Mouse (Mus musculus) neural tube, embryonic 14.5 days (tissue): ENCODE data around the gene Spag9. TPM values are rescaled to one million over a fixed set of nuclear protein-coding genes. Genes with fewer than 3 reads are reported as not detected.

Experiments used
- ATAC-seq: fragments of 200-750 bp; cut with Nextera tagmentation; 2 replicates; pipeline ENCODE4 v1.8.0; 2017; ENCODE audit warnings: low read depth, mild to moderate bottlenecking, moderate TSS enrichment, moderate library complexity
- H3K27ac ChIP-seq: fragments of 300-500 bp; sonication (generic); 2 replicates; pipeline ENCODE4 v1.5.1; 2014; ENCODE audit warnings: low read depth, mild to moderate bottlenecking, control low read depth, low read length, moderate library complexity, mixed read lengths
- H3K27me3 ChIP-seq: fragments of 300-500 bp; sonication (generic); 2 replicates; pipeline ENCODE4 v1.6.1; 2014; ENCODE audit warnings: low read length; ENCODE audit not compliant: control insufficient read depth, insufficient read depth
- H3K36me3 ChIP-seq: fragments of 300-500 bp; sonication (generic); 2 replicates; pipeline ENCODE4 v1.6.1; 2014; ENCODE audit warnings: low read length, mixed read lengths; ENCODE audit not compliant: control insufficient read depth, insufficient read depth
- H3K4me1 ChIP-seq: fragments of 300-500 bp; sonication (generic); 2 replicates; pipeline ENCODE4 v1.6.1; 2014; ENCODE audit warnings: low read length; ENCODE audit not compliant: control insufficient read depth, insufficient read depth
- H3K4me2 ChIP-seq: fragments of 300-500 bp; sonication (generic); 2 replicates; pipeline ENCODE4 v1.6.1; 2014; ENCODE audit warnings: mild to moderate bottlenecking, low read depth, low read length, control low read depth
- H3K4me3 ChIP-seq: fragments of 300-500 bp; sonication (generic); 2 replicates; pipeline ENCODE4 v1.5.1; 2014; ENCODE audit warnings: low read depth, low read length, control low read depth, mixed read lengths
- H3K9ac ChIP-seq: fragments of 300-500 bp; sonication (generic); replicated peaks from 2 replicates; pipeline ENCODE4 v1.6.1; 2014; ENCODE audit warnings: low read depth, mild to moderate bottlenecking, control low read depth, low read length, mixed read lengths
- H3K9me3 ChIP-seq: fragments of 300-500 bp; sonication (generic); 2 replicates; pipeline ENCODE4 v1.6.1; 2016; ENCODE audit warnings: low read length; ENCODE audit not compliant: control insufficient read depth
- WGBS: fragments of 180-500 bp; shearing (Covaris S2); extraction: QIAGEN DNeasy Blood & Tissue Kit; methylation state at CpG from one replicate; pipeline ENCODE4 v1.1.7; 2014; 5-methylcytosine and 5-hydroxymethylcytosine counted together
- polyA plus RNA-seq: library from polyadenylated mRNA; unstranded; fragments of >200 nt; fragmentation: Nextera tagmentation; extraction: Ambion mirVana; gene quantifications from 2 replicates; pipeline ENCODE4 v1.2.1, GENCODE M21; 2014

The Spag9 gene
- polyA plus RNA-seq, 1 experiment from 2014 or later = 126 TPM

DNA sequence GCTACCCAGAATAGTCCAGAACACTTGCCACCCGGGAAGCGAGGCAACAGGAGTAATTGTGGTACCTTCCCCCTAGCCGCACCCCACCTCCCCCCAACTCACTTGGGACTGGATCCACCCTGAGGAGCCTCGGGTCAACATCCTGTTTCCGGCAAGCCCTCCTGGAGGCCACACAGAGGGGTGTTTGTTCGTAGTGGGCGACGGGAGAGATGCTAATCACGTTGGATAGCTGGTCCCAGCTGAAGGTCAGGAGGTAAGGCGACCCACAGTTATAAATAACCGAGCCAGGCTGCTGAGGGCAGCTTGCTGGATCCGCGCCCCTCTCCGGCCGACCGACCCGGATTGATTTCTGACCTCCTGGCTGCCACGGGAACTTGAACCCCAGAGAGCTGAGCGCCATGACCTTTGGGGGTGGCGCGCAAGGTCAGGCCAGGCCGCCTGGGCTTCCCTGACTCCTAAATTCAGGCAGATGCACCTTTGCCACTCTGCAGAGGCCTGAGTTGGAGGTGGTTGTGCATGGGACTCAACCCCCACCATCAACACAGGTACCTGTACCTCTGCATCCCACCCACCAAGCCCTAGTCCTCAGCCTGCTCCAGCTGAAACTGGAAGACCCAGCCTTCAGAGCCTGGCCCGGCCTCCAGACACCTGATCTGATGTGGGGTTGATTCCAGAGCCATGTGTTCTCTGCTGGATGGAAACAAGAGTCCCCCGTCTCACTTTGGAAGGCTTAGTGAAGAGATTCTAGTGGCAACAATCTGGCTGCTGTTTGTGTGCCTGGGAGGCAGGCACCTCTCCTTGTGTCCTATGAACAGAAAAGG lies 142.7 kb downstream of the Spag9 start:
- H3K9me3 ChIP-seq = no peaks in the 10 kb centered on the region
- no peak for ATAC-seq
- H3K27me3 ChIP-seq = no peaks in the 10 kb centered on the region
- H3K36me3 ChIP-seq = no peaks in the 10 kb centered on the region
- H3K9ac ChIP-seq = no peak overlapping the region
- 44% methylated on average over 24 of the region's 24 CpGs for WGBS
- no peak overlapping the region for H3K4me2 ChIP-seq
- no peak overlapping the region for H3K27ac ChIP-seq
- no peak overlapping the region for H3K4me3 ChIP-seq
- H3K4me1 ChIP-seq = 0 out of 2 replicates have a peak, but pooled peaks cover 5% of the 10 kb centered on the region

DNA sequence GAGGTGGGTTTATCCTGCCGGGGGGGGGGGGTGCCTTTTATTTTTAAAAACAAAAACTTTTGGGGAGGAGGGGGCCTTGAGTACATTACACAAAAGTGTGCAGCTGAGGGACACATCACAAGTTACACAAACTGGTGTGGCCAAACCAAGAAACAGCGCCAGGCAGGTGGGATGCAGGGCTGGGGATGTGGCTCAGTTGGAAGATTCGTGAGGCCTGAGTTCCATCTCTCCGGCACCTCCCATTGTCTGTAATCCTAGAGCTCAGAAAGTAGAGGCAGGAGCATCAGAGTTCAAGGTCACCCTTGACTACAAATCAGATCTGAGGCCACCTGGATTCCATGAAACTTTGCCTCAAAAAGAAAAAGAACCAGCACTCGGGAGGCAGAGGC lies 143.3 kb downstream of the Spag9 start:
- no peaks in the 10 kb centered on the region for H3K27me3 ChIP-seq
- 88% methylated on average over 5 of the region's 5 CpGs for WGBS
- no peaks in the 10 kb centered on the region for H3K36me3 ChIP-seq
- H3K27ac ChIP-seq = no peak overlapping the region
- no peak overlapping the region for H3K4me3 ChIP-seq
- no peak overlapping the region for H3K4me2 ChIP-seq
- H3K9me3 ChIP-seq = no peaks in the 10 kb centered on the region
- H3K9ac ChIP-seq = no peak overlapping the region
- ATAC-seq = no peak
- H3K4me1 ChIP-seq = 0 out of 2 replicates have a peak, but pooled peaks cover 3% of the 10 kb centered on the region

GRCm38 (mm10) chr11:94140540-94140939 lies 144.6 kb downstream of the Spag9 start:
- Histone ChIP-seq H3K4me1 (peaks cover 10% of the 10 kb centered on the region; the same call in 1 of the 2 replicates), H3K9ac (no peak overlapping the region), H3K4me3 (no peak overlapping the region), H3K27me3 (no peaks in the 10 kb centered on the region), H3K36me3 (no peaks in the 10 kb centered on the region), H3K27ac (no peak overlapping the region), H3K4me2 (no peak overlapping the region), H3K9me3 (no peaks in the 10 kb centered on the region)
- no peak for ATAC-seq
- WGBS = 52% methylated on average over 3 of the region's 3 CpGs

DNA sequence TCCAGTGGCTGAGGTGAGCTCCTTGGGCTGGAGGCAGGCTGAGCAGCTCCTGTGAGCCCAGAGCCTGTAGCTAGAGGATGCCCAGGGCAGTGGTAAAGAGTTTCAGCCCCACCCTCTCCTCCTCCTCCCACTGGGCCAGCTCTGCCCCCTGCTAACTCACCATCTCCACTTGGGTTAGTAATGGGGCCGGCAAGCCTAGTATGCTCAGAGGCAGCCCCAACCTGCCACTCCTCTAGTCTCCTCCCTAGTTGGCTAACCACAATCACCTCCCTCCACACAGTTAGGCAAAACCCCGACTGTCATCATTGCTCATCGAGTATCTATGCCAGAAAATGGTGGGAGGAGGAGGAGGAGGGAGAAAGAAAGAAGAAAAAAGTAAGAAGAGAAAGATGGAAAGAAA lies 145.7 kb downstream of the Spag9 start:
- no peaks in the 10 kb centered on the region for H3K27me3 ChIP-seq
- ATAC-seq = no peak

DNA sequence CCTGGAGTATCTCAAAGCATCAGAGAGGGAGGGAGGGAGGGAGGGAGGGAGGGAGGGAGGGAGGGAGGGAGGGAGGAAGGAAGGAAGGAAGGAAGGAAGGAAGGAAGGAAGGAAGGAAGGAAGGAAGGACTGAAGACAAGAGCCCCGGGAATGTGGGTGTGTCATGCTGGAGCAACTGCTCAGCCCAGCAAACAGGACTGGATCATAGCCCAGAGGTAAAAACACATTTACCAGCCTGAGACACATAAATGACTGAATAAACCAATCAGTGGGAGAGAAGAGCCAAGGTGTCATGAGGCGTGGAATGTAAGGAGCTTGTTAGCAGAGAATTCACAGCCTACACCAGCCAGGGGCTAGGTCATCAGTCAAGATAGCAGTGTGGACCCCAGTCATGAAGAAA lies 147.4 kb downstream of the Spag9 start:
- H3K9ac ChIP-seq = no peak overlapping the region

More for the DNA sequence above, 145.7 kb downstream of the Spag9 start:
- no peak overlapping the region for H3K4me2 ChIP-seq
- no peak overlapping the region for H3K27ac ChIP-seq
- H3K9me3 ChIP-seq = no peaks in the 10 kb centered on the region
- no peak overlapping the region for H3K4me3 ChIP-seq
- H3K9ac ChIP-seq = no peak overlapping the region
- peaks cover 11% of the 10 kb centered on the region; the same call in 1 of the 2 replicates for H3K4me1 ChIP-seq
- no peaks in the 10 kb centered on the region for H3K36me3 ChIP-seq
- 46% methylated on average over 3 of the region's 3 CpGs for WGBS

DNA sequence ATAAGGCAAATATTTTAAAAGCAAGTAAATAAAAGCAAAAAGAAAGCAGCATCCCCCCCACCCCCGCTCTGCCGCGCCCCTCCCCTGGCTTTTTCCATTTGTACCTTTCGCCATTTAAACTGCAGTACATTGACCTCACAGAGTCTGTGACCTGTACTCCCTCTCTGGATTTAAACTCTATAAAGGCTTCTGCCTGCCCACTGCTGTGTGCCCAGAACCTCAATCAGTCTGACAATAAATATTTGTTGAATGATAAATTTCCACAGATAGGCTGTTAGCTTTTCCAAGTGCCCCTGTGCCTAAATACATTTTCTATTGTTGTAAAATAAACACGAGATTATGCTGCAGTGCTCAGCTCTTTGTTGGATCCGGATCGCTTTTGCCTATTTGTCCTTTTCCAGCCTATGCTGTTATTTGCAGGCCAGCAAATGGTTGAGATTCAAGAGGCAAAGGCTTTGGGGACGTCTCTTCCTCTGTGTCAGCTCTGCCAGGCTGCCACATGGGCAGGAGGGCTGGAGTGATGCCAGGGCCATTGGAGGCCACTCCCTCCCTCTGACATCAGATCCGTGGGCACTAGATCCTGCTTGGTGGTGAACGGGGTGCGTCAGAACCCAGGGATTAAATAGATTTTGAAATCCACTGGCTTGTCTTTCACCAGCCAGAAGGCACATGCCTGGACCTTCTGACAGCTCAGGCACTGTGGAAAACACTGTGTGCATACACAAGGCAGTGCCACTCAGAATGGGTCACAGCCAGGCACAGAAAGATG lies 149.1 kb downstream of the Spag9 start:
- WGBS = 63% methylated on average over 11 of the region's 11 CpGs

More for the DNA sequence above, 147.4 kb downstream of the Spag9 start:
- 69% methylated on average over 2 of the region's 2 CpGs for WGBS
- no peaks in the 10 kb centered on the region for H3K36me3 ChIP-seq
- no peaks in the 10 kb centered on the region for H3K27me3 ChIP-seq
- H3K4me1 ChIP-seq = peaks cover 11% of the 10 kb centered on the region; the same call in 1 of the 2 replicates
- no peak overlapping the region for H3K27ac ChIP-seq
- H3K4me3 ChIP-seq = no peak overlapping the region
- ATAC-seq = no peak
- H3K4me2 ChIP-seq = no peak overlapping the region
- H3K9me3 ChIP-seq = no peaks in the 10 kb centered on the region

DNA sequence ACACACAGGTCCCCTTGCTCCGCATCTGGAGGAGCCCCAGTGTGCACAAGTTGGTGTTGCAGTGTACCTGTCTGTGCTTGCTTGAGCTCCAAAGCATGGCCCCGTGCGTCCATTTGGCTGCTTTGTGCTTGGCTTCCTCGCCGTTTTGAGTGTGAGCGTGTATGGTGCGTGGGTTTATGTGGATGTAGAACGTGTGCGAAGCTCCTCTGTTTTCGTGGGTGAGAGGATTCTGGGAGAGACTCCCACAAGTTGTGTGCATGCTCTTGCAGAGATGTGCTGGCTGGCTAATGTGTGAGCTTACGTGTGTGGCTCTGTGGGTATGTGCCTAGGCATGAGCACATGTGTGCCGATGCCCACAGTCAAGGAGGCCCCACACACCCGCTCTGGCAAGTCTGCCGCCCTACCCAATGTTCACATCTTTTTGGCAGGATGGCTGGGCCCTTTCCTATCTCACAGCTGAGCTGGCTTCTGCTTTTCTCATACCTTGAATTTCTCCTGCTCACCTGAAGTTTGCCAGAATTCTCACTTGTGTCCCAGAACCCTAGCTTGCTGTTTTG lies 150.2 kb downstream of the Spag9 start:
- Histone ChIP-seq H3K4me2 (no peak overlapping the region), H3K27me3 (no peaks in the 10 kb centered on the region), H3K9ac (no peak overlapping the region), H3K4me3 (no peak overlapping the region), H3K4me1 (peaks cover 24% of the 10 kb centered on the region; the same call in 1 of the 2 replicates), H3K9me3 (no peaks in the 10 kb centered on the region), H3K27ac (peak overlapping the region; percentile 74; the same call in 1 of the 2 replicates), H3K36me3 (no peaks in the 10 kb centered on the region)
- no peak for ATAC-seq
- WGBS = 96% methylated on average over 14 of the region's 14 CpGs

More for the DNA sequence above, 149.1 kb downstream of the Spag9 start:
- H3K27ac ChIP-seq = peak overlapping the region; percentile 74
- no peaks in the 10 kb centered on the region for H3K9me3 ChIP-seq
- H3K36me3 ChIP-seq = no peaks in the 10 kb centered on the region
- no peak overlapping the region for H3K9ac ChIP-seq
- peaks cover 16% of the 10 kb centered on the region; the same call in 1 of the 2 replicates for H3K4me1 ChIP-seq
- H3K4me2 ChIP-seq = no peak overlapping the region
- peak; percentile 38; the same call in 1 of the 2 replicates for ATAC-seq
- no peaks in the 10 kb centered on the region for H3K27me3 ChIP-seq
- H3K4me3 ChIP-seq = no peak overlapping the region

DNA sequence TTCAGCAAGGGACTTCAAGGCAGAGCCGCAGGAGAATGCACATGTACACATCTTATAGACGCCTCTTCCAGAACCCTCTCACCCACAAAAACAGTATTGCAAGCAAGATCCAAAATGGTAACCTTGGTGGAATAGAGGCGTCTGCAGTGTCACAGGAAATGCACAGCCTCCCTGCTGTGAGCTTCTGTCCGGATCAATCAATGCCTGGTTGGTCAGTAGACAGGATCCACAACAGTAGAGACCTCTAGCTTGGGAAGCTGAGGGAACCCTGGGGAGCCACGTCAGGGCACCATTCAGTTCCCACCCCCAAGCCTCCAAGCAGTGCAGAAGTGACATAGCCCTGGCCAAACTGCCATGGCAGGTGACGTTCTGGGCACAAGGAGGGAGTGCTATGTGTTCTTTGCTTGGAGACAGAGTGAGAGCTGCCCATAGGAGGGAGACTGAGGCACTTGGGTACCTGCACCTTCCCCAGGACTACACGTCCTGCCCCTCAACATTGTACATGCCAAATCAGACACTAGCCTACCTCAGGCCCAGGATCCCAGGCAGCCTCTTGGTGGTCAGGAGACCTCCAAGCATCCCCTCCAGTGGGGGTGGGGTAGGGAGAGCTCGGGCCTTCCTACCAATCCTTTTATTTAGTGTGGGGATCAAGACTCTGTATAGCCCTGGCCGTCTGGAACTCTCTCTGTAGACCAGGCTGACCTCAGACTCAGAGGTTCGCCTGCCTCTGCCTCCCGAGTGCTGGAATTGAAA lies 151.0 kb downstream of the Spag9 start:
- Histone ChIP-seq H3K4me1 (peaks cover 24% of the 10 kb centered on the region; the same call in 1 of the 2 replicates), H3K27me3 (no peaks in the 10 kb centered on the region), H3K4me3 (no peak overlapping the region), H3K4me2 (no peak overlapping the region), H3K36me3 (no peaks in the 10 kb centered on the region), H3K27ac (no peak overlapping the region), H3K9me3 (no peaks in the 10 kb centered on the region), H3K9ac (no peak overlapping the region)
- no peak for ATAC-seq
- WGBS = 80% methylated on average over 11 of the region's 11 CpGs
